Mouse (Mus musculus) heart, embryonic 15.5 days (tissue): ENCODE results near the gene Col8a2. TPM values are rescaled to one million over a fixed set of nuclear protein-coding genes. Genes with fewer than 3 reads are reported as not detected.

ENCODE experiments used
- ATAC-seq: fragments of 200-750 bp; cut with Nextera tagmentation; replicated peaks from 2 replicates; pipeline ENCODE4 v1.8.0; 2017; ENCODE audit warnings: low read depth, moderate TSS enrichment; ENCODE audit not compliant: insufficient number of reproducible peaks, insufficient read depth, low FRiP score
- H3K27ac ChIP-seq: fragments of 300-500 bp; sonication (generic); 2 replicates; pipeline ENCODE4 v1.5.1; 2015; ENCODE audit warnings: mild to moderate bottlenecking, inconsistent platforms
- H3K27me3 ChIP-seq: fragments of 300-500 bp; sonication (generic); 2 replicates; pipeline ENCODE4 v1.6.1; 2015; ENCODE audit warnings: inconsistent platforms
- H3K36me3 ChIP-seq: fragments of 300-500 bp; sonication (generic); 2 replicates; pipeline ENCODE4 v1.6.1; 2015; ENCODE audit warnings: mild to moderate bottlenecking, inconsistent platforms
- H3K4me1 ChIP-seq: fragments of 300-500 bp; sonication (generic); replicated peaks from 2 replicates; pipeline ENCODE4 v1.6.1; 2015; ENCODE audit warnings: inconsistent platforms
- H3K4me2 ChIP-seq: fragments of 300-500 bp; sonication (generic); 2 replicates; pipeline ENCODE4 v1.6.1; 2015; ENCODE audit warnings: inconsistent platforms, mild to moderate bottlenecking, moderate library complexity
- H3K4me3 ChIP-seq: fragments of 300-500 bp; sonication (generic); 2 replicates; pipeline ENCODE4 v1.5.1; 2015; ENCODE audit warnings: mild to moderate bottlenecking, inconsistent platforms
- H3K9ac ChIP-seq: fragments of 300-500 bp; sonication (generic); 2 replicates; pipeline ENCODE4 v1.6.1; 2015; ENCODE audit warnings: mild to moderate bottlenecking, inconsistent platforms
- H3K9me3 ChIP-seq: fragments of 300-500 bp; sonication (generic); replicated peaks from 2 replicates; pipeline ENCODE4 v1.6.1; 2016; ENCODE audit warnings: inconsistent platforms
- WGBS: fragments of 180-500 bp; shearing (Covaris S2); methylation state at CpG from one replicate; pipeline ENCODE4 v1.1.7; 2015; ENCODE audit warnings: mixed read lengths; 5-methylcytosine and 5-hydroxymethylcytosine counted together
- polyA plus RNA-seq: library from polyadenylated mRNA; unstranded; fragments of >200 nt; fragmentation: Nextera tagmentation; extraction: Ambion mirVana; gene quantifications from 2 replicates; pipeline ENCODE4 v1.2.1, GENCODE M21; 2015

The Col8a2 gene
- 5.2 and 10.9 TPM in 2 replicates for polyA plus RNA-seq

DNA sequence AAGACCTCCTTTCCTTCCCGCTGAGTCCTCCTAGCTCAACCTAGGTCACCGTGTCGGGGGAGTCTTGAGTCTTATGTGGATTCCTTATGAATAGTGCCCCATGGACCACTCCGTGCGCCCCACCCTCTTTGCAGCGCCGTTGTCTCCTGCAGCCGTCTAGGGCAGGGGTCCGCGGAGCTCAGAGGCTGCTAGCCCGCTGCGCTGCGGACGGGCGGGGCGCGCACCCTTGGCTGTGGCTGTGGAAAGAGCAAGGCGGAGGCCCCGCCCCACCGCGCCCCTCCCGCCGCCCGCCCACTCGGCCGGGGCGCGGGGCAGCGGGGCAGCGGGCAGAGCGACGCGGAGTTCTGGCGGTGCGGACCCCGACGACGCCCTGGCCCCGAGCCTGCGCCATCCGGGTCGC, at the start of gene Col8a2:
Col8a2 (plus strand) TSS at position 302 of the 400 bp plus-strand sequence.
- H3K4me2 ChIP-seq, result peak within 1 kb of the TSS; percentile 77
- H3K4me3 ChIP-seq, result peak within 1 kb of the TSS; percentile 55
- H3K36me3 ChIP-seq, result no peaks in the 10 kb centered on the region
- H3K4me1 ChIP-seq, result peaks cover 21% of the 10 kb centered on the region
- ATAC-seq, result peak; percentile 40; the same call in 1 of the 2 replicates
- peak within 1 kb of the TSS; percentile 49 for H3K27ac ChIP-seq
- peaks cover 80% of the 10 kb centered on the region for H3K27me3 ChIP-seq
- peak within 1 kb of the TSS; percentile 53 for H3K9ac ChIP-seq
- 2% methylated on average over 39 of the region's 42 CpGs for WGBS
- H3K9me3 ChIP-seq, result no peaks in the 10 kb centered on the region

GRCm38 (mm10) chr4:126237721-126238242, 48.8 kb upstream of the Col8a2 start:
- Histone ChIP-seq H3K4me1 (peaks cover 49% of the 10 kb centered on the region), H3K9me3 (no peaks in the 10 kb centered on the region), H3K27me3 (no peaks in the 10 kb centered on the region), H3K9ac (peak overlapping the region; percentile 39; the same call in 1 of the 2 replicates), H3K27ac (peak overlapping the region; percentile 96), H3K36me3 (peaks cover 76% of the 10 kb centered on the region), H3K4me3 (0 out of 2 replicates have a peak overlapping the region, but pooled peaks have one; percentile 7), H3K4me2 (peak overlapping the region; percentile 49)
- peak; percentile 87 for ATAC-seq
- WGBS, result 29% methylated on average over 5 of the region's 5 CpGs

GRCm38 (mm10) chr4:126239862-126240475, 46.6 kb upstream of the Col8a2 start:
- Histone ChIP-seq H3K4me3 (no peak overlapping the region), H3K4me1 (peaks cover 60% of the 10 kb centered on the region), H3K9me3 (no peaks in the 10 kb centered on the region), H3K9ac (no peak overlapping the region), H3K4me2 (no peak overlapping the region), H3K36me3 (peaks cover 54% of the 10 kb centered on the region), H3K27me3 (no peaks in the 10 kb centered on the region), H3K27ac (no peak overlapping the region)
- no peak for ATAC-seq
- 81% methylated on average over 13 of the region's 13 CpGs for WGBS

GRCm38 (mm10) chr4:126241956-126242355, 44.6 kb upstream of the Col8a2 start:
- no peaks in the 10 kb centered on the region for H3K27me3 ChIP-seq
- peaks cover 61% of the 10 kb centered on the region for H3K4me1 ChIP-seq
- no peak for ATAC-seq
- H3K9ac ChIP-seq, result 0 out of 2 replicates have a peak overlapping the region, but pooled peaks have one; percentile 9
- peak overlapping the region; percentile 51 for H3K27ac ChIP-seq
- WGBS, result 29% methylated on average over 9 of the region's 9 CpGs
- H3K9me3 ChIP-seq, result no peaks in the 10 kb centered on the region
- peaks cover 34% of the 10 kb centered on the region for H3K36me3 ChIP-seq
- H3K4me3 ChIP-seq, result no peak overlapping the region
- H3K4me2 ChIP-seq, result peak overlapping the region; percentile 18; the same call in 1 of the 2 replicates

- H3K4me2 ChIP-seq, result peak overlapping the region; percentile 18; the same call in 1 of the 2 replicates
- peaks cover 33% of the 10 kb centered on the region for H3K36me3 ChIP-seq
- 50% methylated on average over 6 of the region's 6 CpGs for WGBS
- H3K27me3 ChIP-seq, result no peaks in the 10 kb centered on the region
- H3K27ac ChIP-seq, result peak overlapping the region; percentile 51
- no peak for ATAC-seq
- no peak overlapping the region for H3K4me3 ChIP-seq
- no peak overlapping the region for H3K9ac ChIP-seq
- no peaks in the 10 kb centered on the region for H3K9me3 ChIP-seq
- peaks cover 58% of the 10 kb centered on the region for H3K4me1 ChIP-seq
Observed at GRCm38 (mm10) chr4:126242510-126242909, 44.1 kb upstream of the Col8a2 start.

DNA sequence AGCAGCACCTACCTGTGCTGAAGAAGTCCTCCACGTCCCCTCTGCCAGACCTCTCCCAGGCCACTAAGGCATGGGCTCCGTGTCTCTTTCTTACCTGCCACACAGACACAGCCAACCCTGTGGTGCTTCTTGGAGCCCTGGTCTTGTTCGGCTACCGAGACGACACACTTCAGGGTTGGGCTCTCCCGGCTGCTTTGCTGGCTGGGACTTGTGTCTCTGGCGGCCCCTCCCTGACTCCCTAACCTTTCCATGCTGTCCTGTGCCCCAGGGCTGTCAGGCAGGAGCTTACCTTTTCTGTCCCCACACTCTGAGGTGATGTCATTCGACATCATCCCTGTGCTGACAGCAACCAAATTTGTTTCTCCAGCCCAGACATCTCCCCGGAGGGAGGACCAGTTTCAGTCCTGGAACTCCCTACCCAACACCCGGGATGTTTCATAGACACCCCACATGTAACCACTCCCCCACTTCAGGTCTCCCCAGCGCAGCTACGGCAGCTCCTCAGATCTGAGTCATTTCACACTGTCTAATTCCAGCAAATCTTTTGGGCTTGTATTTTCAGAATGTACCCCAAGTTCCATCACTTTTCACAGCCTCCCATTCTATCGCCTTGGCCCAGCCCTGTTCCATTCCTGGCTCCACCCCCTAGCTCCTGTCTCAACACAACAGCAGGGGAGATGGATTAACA, 40.2 kb upstream of the Col8a2 start:
- 60% methylated on average over 13 of the region's 13 CpGs for WGBS
- Histone ChIP-seq H3K4me1 (peaks cover 74% of the 10 kb centered on the region), H3K27ac (no peak overlapping the region), H3K27me3 (no peaks in the 10 kb centered on the region), H3K9me3 (no peaks in the 10 kb centered on the region), H3K36me3 (peaks cover 9% of the 10 kb centered on the region; the same call in 1 of the 2 replicates), H3K9ac (no peak overlapping the region), H3K4me2 (no peak overlapping the region), H3K4me3 (no peak overlapping the region)
- ATAC-seq, result no peak

DNA sequence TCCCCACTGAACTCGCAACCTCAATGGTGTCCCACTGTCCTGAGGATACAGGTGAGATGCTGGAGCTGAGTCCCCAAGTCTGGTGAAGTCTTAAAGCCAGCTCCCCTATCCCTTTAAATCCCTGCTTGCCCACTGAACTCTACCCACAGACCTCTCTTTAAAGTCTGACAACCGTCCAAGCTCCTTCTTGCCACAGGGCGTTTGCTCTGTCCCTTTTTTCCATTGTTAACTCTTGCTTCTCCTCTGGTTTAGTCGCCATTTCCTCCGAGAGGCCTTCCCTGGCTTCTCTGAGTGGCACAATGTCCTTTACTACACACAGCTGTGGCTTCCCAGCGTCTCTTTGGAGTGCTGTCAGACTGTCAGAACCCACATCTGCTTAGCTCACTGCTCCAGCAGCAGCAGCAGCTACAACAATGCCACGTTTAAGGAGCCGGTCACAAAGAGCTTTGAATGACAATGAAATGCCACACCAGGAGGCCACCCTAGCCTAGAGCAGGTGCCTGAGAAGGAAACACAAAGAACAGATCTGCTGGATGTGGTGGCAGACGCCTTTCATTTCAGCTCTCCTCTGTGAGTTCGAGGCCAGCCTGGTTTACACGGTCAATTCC, 38.2 kb upstream of the Col8a2 start:
- peaks cover 77% of the 10 kb centered on the region for H3K4me1 ChIP-seq
- peak overlapping the region; percentile 9; the same call in 1 of the 2 replicates for H3K27ac ChIP-seq

GRCm38 (mm10) chr4:126250659-126251058, 35.9 kb upstream of the Col8a2 start:
- ATAC-seq, result no peak
- Histone ChIP-seq H3K9ac (peak overlapping the region; percentile 29; the same call in 1 of the 2 replicates), H3K4me3 (no peak overlapping the region), H3K36me3 (no peaks in the 10 kb centered on the region; the same call in 1 of the 2 replicates), H3K4me1 (peaks cover 85% of the 10 kb centered on the region), H3K9me3 (no peaks in the 10 kb centered on the region), H3K4me2 (peak overlapping the region; percentile 19; the same call in 1 of the 2 replicates), H3K27me3 (no peaks in the 10 kb centered on the region), H3K27ac (peak overlapping the region; percentile 74)
- WGBS, result 15% methylated on average over 4 of the region's 4 CpGs

More for the DNA sequence above, 38.2 kb upstream of the Col8a2 start:
- no peaks in the 10 kb centered on the region for H3K9me3 ChIP-seq
- 33% methylated on average over 11 of the region's 11 CpGs for WGBS
- no peak overlapping the region for H3K4me3 ChIP-seq
- no peaks in the 10 kb centered on the region for H3K27me3 ChIP-seq
- H3K9ac ChIP-seq, result peak overlapping the region; percentile 30; the same call in 1 of the 2 replicates
- H3K4me2 ChIP-seq, result no peak overlapping the region
- H3K36me3 ChIP-seq, result no peaks in the 10 kb centered on the region; the same call in 1 of the 2 replicates
- ATAC-seq, result no peak

DNA sequence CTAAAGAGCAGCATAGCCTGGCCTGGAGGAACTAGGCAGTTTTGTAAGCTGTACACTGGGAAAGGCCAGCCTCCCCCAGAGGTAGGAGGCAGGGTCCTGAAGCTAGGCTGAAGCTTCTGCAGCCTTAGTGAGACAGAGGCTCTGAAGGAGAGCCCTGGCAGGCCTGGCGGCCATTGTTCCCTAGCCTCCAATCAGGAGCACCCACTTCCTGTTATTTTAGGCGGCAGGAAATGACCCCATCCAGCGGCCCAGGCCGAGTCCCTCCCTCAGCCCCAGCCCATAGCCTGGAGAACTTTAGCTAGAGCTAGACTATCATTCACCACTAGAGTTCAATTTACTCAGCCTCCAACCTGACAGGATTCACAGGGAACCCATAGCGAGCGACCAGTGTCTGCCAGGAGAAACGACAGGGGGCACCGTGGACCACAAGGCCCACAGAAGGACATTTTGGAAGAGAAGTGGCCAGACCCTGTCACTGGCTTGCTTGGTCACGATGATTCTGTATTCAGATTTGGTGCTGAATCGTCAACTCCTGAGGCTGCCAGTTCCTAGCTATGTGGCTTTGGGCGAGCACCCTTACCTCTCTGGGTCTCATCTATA, 34.8 kb upstream of the Col8a2 start:
- 59% methylated on average over 11 of the region's 11 CpGs for WGBS
- H3K4me1 ChIP-seq, result peaks cover 77% of the 10 kb centered on the region
- H3K9ac ChIP-seq, result peak overlapping the region; percentile 5; the same call in 1 of the 2 replicates
- 0 out of 2 replicates have a peak overlapping the region, but pooled peaks have one; percentile 5 for H3K4me3 ChIP-seq
- no peaks in the 10 kb centered on the region for H3K27me3 ChIP-seq
- no peak for ATAC-seq
- peak overlapping the region; percentile 74 for H3K27ac ChIP-seq
- H3K36me3 ChIP-seq, result no peaks in the 10 kb centered on the region
- H3K4me2 ChIP-seq, result peak overlapping the region; percentile 44
- H3K9me3 ChIP-seq, result no peaks in the 10 kb centered on the region

GRCm38 (mm10) chr4:126252411-126253237, 34.0 kb upstream of the Col8a2 start:
- Histone ChIP-seq H3K27me3 (no peaks in the 10 kb centered on the region), H3K4me2 (peak overlapping the region; percentile 44), H3K9ac (peak overlapping the region; percentile 22; the same call in 1 of the 2 replicates), H3K9me3 (no peaks in the 10 kb centered on the region), H3K4me1 (peaks cover 80% of the 10 kb centered on the region), H3K27ac (peak overlapping the region; percentile 74), H3K4me3 (no peak overlapping the region), H3K36me3 (no peaks in the 10 kb centered on the region)
- WGBS, result 72% methylated on average over 17 of the region's 17 CpGs
- ATAC-seq, result no peak
